Mouse (Mus musculus) liver, postnatal 0 days (tissue): ENCODE measurements around the gene Il6st.

ENCODE experiments used
- CTCF ChIP-seq: sonication (generic); IDR thresholded peaks from 2 replicates; pipeline ENCODE4 v1.5.1; 2016; ENCODE audit warnings: antibody characterized with exemption, low read depth
- EP300 ChIP-seq: IDR thresholded peaks from 2 replicates; pipeline ENCODE4 v1.6.1; 2016; ENCODE audit warnings: antibody characterized with exemption, low read depth, mild to moderate bottlenecking

- TF ChIP-seq CTCF (no peak), EP300 (peak; percentile 43; the same call in 1 of the 2 replicates)
These were observed 88.0 kb downstream of the Il6st start for GRCm38 (mm10) chr13:112551641-112552548.
